Mouse (Mus musculus) embryonic facial prominence, embryonic 14.5 days (tissue): ENCODE data around the gene Sema4g. TPM values are rescaled to one million over a fixed set of nuclear protein-coding genes. Genes with fewer than 3 reads are reported as not detected.

Source experiments
- ATAC-seq: fragments of 200-750 bp; cut with Nextera tagmentation; 2 replicates; pipeline ENCODE4 v1.8.0; 2017; ENCODE audit warnings: low read depth, moderate number of reproducible peaks, moderate TSS enrichment
- DNase-seq: peaks from one replicate; pipeline ENCODE4 v3.0.0-alpha.2; 2015; ENCODE audit warnings: low spot score
- H3K27ac ChIP-seq: fragments of 300-500 bp; sonication (generic); replicated peaks from 2 replicates; pipeline ENCODE4 v1.5.1; 2014; ENCODE audit warnings: low read depth, mild to moderate bottlenecking, low read length, moderate library complexity
- H3K27me3 ChIP-seq: fragments of 300-500 bp; sonication (generic); replicated peaks from 2 replicates; pipeline ENCODE4 v1.6.1; 2014; ENCODE audit warnings: low read length; ENCODE audit not compliant: control insufficient read depth, insufficient read depth
- H3K36me3 ChIP-seq: fragments of 300-500 bp; sonication (generic); 2 replicates; pipeline ENCODE4 v1.6.1; 2014; ENCODE audit warnings: low read length, mixed read lengths; ENCODE audit not compliant: control insufficient read depth, insufficient read depth
- H3K4me1 ChIP-seq: fragments of 300-500 bp; sonication (generic); 2 replicates; pipeline ENCODE4 v1.6.1; 2014; ENCODE audit warnings: antibody characterized with exemption, low read length; ENCODE audit not compliant: control insufficient read depth, insufficient read depth
- H3K4me2 ChIP-seq: fragments of 300-500 bp; sonication (generic); 2 replicates; pipeline ENCODE4 v1.6.1; 2014; ENCODE audit warnings: low read depth, mild to moderate bottlenecking, low read length, moderate library complexity, mixed read lengths
- H3K4me3 ChIP-seq: fragments of 300-500 bp; sonication (generic); 2 replicates; pipeline ENCODE4 v1.5.1; 2014; ENCODE audit warnings: low read depth, mild to moderate bottlenecking, low read length
- H3K9ac ChIP-seq: fragments of 300-500 bp; sonication (generic); 2 replicates; pipeline ENCODE4 v1.6.1; 2014; ENCODE audit warnings: low read depth, mild to moderate bottlenecking, low read length, moderate library complexity, mixed read lengths
- H3K9me3 ChIP-seq: fragments of 300-500 bp; sonication (generic); 2 replicates; pipeline ENCODE4 v1.6.1; 2016; ENCODE audit warnings: low read length; ENCODE audit not compliant: control insufficient read depth
- WGBS: fragments of 180-500 bp; shearing (Covaris S2); extraction: QIAGEN DNeasy Blood & Tissue Kit; methylation state at CpG from one replicate; pipeline ENCODE4 v1.1.7; 2014; 5-methylcytosine and 5-hydroxymethylcytosine counted together
- polyA plus RNA-seq: library from polyadenylated mRNA; unstranded; fragments of >200 nt; fragmentation: Nextera tagmentation; extraction: Ambion mirVana; gene quantifications from 2 replicates; pipeline ENCODE4 v1.2.1, GENCODE M21; 2014

The Sema4g gene
- polyA plus RNA-seq, 1 experiment from 2014 or later = 2.9 TPM

GRCm38 (mm10) chr19:45046523-45047321 is 57.8 kb downstream of the Sema4g start:
- DNase-seq = peak; percentile 93
- ATAC-seq = peak; percentile 68
- H3K4me3 ChIP-seq = peak overlapping the region; percentile 51
- H3K27me3 ChIP-seq = peaks cover 7% of the 10 kb centered on the region; the same call in 1 of the 2 replicates
- peak overlapping the region; percentile 70 for H3K9ac ChIP-seq
- H3K9me3 ChIP-seq = no peaks in the 10 kb centered on the region
- H3K4me1 ChIP-seq = peaks cover 20% of the 10 kb centered on the region
- H3K36me3 ChIP-seq = peaks cover 19% of the 10 kb centered on the region
- H3K4me2 ChIP-seq = peak overlapping the region; percentile 79
- 3% methylated on average over 31 of the region's 34 CpGs for WGBS
- peak overlapping the region; percentile 94 for H3K27ac ChIP-seq

DNA sequence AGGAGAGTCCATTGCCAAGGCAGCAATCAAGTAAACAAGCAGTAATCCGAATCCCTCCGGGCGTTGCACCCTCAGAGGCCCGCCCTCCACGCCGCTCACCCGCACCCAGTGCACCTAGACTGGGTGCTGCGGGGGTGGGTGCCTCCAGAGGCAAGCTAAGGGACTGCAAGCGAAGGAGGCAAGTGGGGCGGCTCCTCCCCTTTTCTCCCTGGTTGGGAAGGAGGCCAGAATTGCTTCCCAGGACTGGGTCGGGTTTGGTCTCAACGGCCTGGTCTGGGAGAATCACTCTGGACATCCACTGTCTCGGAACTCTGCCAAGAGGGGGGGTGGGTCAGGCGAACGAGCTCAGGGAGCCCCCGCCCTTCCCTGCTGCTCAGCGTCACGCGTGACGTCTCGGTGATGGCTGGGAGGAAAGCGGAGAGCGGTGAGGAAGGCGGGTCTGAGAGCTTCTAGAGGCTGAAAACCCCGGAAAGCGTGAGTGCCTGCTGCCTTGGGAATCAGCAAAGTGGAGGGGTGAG is 58.6 kb downstream of the Sema4g start, which contains the start of gene Sfxn3:
Gene Sfxn3 (plus strand): TSS at position 87 of the 518 bp plus-strand sequence.
- peak within 1 kb of the TSS; percentile 94 for H3K27ac ChIP-seq
- H3K4me1 ChIP-seq = peaks cover 20% of the 10 kb centered on the region
- ATAC-seq (peak; percentile 84), DNase-seq (peak; percentile 93)
- H3K27me3 ChIP-seq = peaks cover 7% of the 10 kb centered on the region; the same call in 1 of the 2 replicates
- WGBS = 0% methylated on average over 24 of the region's 26 CpGs
- H3K9me3 ChIP-seq = no peaks in the 10 kb centered on the region
- H3K4me3 ChIP-seq = peak within 1 kb of the TSS; percentile 51
- peaks cover 26% of the 10 kb centered on the region for H3K36me3 ChIP-seq
- peak within 1 kb of the TSS; percentile 70 for H3K9ac ChIP-seq
- H3K4me2 ChIP-seq = peak within 1 kb of the TSS; percentile 79

GRCm38 (mm10) chr19:45047935-45048643 is 59.2 kb downstream of the Sema4g start:
- peak overlapping the region; percentile 70 for H3K9ac ChIP-seq
- peak overlapping the region; percentile 51 for H3K4me3 ChIP-seq
- H3K4me2 ChIP-seq = peak overlapping the region; percentile 79
- peaks cover 33% of the 10 kb centered on the region for H3K36me3 ChIP-seq
- H3K4me1 ChIP-seq = peaks cover 20% of the 10 kb centered on the region
- H3K27ac ChIP-seq = peak overlapping the region; percentile 94
- peaks cover 7% of the 10 kb centered on the region; the same call in 1 of the 2 replicates for H3K27me3 ChIP-seq
- 29% methylated on average over 11 of the region's 11 CpGs for WGBS
- DNase-seq (peak; percentile 83), ATAC-seq (peak; percentile 65)
- H3K9me3 ChIP-seq = no peaks in the 10 kb centered on the region

DNA sequence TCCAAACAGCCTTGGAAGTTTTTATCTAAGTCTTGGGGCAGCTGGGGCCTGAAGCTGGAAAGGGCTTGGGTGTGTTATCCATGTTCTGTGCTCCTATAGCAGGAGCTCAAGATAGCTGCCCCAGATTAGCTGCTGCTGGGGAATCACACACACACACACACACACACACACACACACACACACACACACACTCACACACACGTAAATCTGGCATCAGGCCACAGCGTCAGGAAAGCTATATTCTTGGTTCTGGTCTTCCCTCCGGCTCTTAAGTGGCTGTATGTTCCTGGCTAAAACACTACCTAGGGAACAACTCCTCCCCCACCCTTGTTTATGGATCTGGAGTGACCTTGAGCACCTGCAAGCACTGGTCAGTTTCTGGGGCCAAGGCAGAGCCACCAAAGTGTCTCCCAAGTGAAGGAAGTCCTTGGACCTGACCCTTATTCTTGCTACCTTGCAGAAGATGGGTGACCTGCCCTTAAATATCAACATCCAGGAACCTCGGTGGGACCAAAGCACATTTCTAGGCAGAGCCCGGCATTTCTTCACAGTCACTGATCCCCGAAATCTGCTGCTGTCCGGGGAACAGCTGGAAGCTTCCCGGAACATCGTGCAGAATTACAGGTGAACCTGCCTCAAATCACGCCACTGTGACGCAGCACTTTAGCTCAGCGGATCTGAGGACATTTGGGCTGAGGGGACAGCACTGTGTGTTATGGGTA is 59.9 kb downstream of the Sema4g start:
- Histone ChIP-seq H3K9ac (peak overlapping the region; percentile 70), H3K9me3 (no peaks in the 10 kb centered on the region), H3K4me2 (peak overlapping the region; percentile 79), H3K4me1 (peaks cover 20% of the 10 kb centered on the region), H3K27me3 (peaks cover 7% of the 10 kb centered on the region; the same call in 1 of the 2 replicates), H3K36me3 (peaks cover 40% of the 10 kb centered on the region), H3K27ac (peak overlapping the region; percentile 94), H3K4me3 (peak overlapping the region; percentile 51)
- 80% methylated on average over 12 of the region's 12 CpGs for WGBS
- ATAC-seq (no peak), DNase-seq (no peak)

- 74% methylated on average over 9 of the region's 9 CpGs for WGBS
- H3K9ac ChIP-seq = no peak overlapping the region
- H3K27me3 ChIP-seq = peaks cover 7% of the 10 kb centered on the region; the same call in 1 of the 2 replicates
- no peaks in the 10 kb centered on the region for H3K9me3 ChIP-seq
- H3K36me3 ChIP-seq = peaks cover 43% of the 10 kb centered on the region
- no peak overlapping the region for H3K4me2 ChIP-seq
- DNase-seq (no peak), ATAC-seq (no peak)
- H3K4me1 ChIP-seq = peaks cover 20% of the 10 kb centered on the region
- H3K4me3 ChIP-seq = no peak overlapping the region
- no peak overlapping the region for H3K27ac ChIP-seq
Observed at GRCm38 (mm10) chr19:45049523-45049922, 60.6 kb downstream of the Sema4g start.

Other genes with a start within 250 kb of the Sema4g start
- 0.14 and 0.22 TPM in 2 replicates for gene Pax2, start 233.1 kb upstream of the Sema4g start, polyA plus RNA-seq
- 38.4 and 41.8 TPM in 2 replicates for gene Slf2, start 58.0 kb upstream of the Sema4g start, polyA plus RNA-seq
- 10.5 and 11.2 TPM in 2 replicates for gene Twnk, start 16.6 kb downstream of the Sema4g start, polyA plus RNA-seq
- 47.4 and 49.2 TPM in 2 replicates for gene Mrpl43, start 17.3 kb downstream of the Sema4g start, polyA plus RNA-seq
- 51.2 and 56.1 TPM in 2 replicates for gene Lzts2, start 25.3 kb downstream of the Sema4g start, polyA plus RNA-seq
- gene Pdzd7, start 56.6 kb downstream of the Sema4g start, polyA plus RNA-seq = 0.32 and 0.67 TPM in 2 replicates
- gene Sfxn3, start 58.4 kb downstream of the Sema4g start, polyA plus RNA-seq = 28.1 and 31.1 TPM in 2 replicates
- gene Kazald1, start 86.1 kb downstream of the Sema4g start, polyA plus RNA-seq = 51.5 and 64.9 TPM in 2 replicates
- gene Tlx1, start 161.6 kb downstream of the Sema4g start, polyA plus RNA-seq = 1.7 and 1.9 TPM in 2 replicates
- 1.6 and 2.0 TPM in 2 replicates for gene Lbx1, start 246.7 kb downstream of the Sema4g start, polyA plus RNA-seq